Mouse (Mus musculus) B cell, adult 2 months (primary cell): Measurements from ENCODE around the gene Rgs12.

ENCODE experiments used
- DNase-seq, 2 experiments: peaks; one replicate each; pipeline ENCODE4 v3.0.0; 2022

The Rgs12 gene

DNA sequence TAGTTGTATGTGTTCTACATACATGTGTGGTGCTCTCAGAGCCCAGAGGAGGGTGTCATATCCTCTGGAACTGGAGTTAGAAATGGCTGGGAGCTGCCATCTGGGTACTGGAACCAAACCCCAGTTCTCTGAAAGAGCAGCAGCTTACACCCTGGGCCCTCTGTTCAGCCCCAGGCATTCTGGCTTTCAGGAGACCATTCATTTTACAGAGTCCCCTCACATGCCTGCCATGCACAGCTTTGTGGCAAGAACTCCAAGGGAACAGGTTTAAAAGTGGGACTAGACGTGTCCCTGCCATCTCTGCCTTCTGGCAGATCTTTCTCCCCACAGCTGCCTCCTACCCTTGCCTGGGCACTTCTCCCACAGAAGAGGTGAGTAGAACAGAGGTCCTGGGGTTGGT is 84.4 kb downstream of the Rgs12 start:
- no peak for DNase-seq

DNA sequence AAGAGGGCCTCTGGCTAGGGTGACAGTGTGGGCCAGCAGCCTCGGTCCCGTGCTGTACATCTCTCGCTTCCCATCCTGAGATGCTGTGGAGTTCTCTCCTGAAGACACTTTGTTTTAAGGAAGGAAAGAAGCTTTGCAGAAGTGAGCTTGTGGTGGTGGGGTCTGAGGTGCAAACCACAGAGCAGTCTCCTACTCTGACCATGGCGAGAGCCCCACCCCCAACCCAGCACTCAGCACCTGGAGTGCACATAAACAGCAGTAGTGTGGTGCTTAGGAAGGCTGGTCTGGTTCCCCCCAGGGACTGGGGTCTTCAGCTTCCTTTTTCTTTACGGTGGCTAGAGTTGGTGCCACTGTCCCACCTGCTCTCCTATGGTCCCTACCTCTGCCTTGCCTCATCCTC is 85.9 kb downstream of the Rgs12 start:
- DNase-seq = no peak

DNA sequence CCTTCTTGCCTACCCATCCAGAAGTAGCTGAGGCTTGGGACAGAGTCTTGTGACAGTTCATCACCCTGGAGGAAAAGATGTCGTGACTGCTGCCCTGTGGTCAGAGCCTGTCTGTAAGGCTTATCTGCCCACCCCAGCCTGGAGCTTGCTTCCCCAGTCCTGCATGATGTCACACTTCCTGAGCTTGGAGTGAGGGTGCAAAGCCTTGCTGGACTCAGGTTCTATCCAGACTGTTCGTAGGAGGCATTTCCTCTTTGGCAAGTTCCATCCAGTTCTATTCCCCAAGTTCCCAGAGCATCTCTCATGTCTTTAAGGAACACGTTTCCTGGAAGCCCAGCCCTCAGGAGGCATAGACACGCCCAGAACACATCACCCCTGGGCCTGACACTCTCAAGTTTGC is 86.5 kb downstream of the Rgs12 start:
- no peak for DNase-seq

DNA sequence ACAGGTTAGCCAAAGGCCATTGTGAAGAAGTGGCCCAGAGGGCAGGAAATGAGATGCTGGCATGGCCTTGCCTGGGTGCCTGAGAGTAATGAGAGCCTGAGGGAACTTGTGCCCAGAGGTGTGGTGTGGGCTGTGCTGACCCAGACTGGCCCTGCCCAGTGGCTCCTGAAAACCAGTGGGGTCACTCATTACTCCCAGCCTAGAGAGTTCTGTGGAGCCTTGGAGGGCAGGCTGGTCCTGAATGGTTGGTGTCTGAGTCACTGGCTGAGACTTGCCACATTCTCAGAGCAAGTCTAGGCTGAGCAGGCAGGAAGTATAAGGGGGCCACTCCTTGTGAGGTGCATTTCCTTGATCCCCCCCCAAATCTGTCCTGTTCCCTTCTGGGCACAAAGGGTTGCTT is 88.2 kb downstream of the Rgs12 start:
- no peak for DNase-seq

DNA sequence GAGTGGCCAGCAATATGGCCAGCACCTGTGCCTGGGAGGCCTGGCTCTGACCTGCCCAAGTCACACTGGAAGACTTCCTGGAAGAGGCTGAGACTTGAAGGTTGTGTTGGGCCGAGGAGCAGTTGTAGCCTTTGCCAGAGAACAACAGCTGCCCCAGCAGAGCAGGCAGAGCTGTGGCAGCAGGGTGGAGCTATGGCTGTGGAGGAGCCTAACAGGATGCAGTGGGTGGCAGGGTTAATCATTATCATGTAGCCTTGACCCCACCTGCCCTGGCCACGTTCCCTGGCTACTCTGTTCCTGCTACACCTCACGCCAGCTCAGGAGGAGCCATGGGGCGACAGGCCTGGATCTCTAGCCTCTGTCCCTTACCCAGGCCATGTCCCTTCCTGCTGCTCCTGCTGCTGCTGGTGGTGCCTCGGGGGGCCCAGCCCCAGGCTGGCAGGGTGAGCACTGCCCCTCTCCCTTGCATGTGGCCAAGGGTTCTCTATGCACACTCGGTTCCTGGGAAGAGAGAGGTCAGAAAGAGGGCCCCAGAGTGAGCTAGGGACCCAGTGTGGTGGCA is 92.1 kb downstream of the Rgs12 start, which contains the start of gene Hgfac:
Hgfac (plus strand) TSS at position 242 of the 562 bp plus-strand sequence.
- DNase-seq = no peak

DNA sequence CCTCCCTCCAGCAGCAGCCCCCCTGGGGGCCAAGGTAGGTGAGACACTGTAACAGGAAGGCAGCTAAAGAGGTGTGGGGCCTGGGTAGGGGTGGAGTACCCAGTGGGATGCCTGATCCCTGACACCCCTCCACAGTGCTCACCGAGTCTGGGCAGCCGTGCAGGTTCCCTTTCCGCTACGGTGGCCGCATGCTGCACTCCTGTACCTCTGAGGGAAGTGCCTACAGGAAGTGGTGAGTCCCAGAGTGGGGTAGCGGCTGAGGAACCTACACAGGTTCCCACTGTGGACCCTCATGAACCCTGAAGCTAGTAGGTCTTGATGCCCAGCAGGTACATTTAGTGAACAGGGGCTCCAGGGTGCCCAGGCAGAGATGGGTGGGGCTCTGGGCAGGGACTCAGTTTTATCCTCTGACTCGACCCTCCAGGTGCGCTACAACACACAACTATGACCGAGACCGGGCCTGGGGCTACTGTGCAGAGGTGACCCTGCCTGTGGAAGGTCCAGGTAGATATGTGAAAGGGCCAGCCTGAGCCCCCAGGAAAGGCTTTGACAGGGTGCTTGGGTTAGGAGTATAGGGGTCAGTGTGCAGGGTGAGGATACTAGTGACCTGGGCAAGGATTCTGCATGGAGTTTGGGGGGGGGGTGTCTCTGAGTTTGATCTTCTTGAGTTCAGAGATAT is 93.3 kb downstream of the Rgs12 start:
- peak; percentile 20 to 27 for DNase-seq

DNA sequence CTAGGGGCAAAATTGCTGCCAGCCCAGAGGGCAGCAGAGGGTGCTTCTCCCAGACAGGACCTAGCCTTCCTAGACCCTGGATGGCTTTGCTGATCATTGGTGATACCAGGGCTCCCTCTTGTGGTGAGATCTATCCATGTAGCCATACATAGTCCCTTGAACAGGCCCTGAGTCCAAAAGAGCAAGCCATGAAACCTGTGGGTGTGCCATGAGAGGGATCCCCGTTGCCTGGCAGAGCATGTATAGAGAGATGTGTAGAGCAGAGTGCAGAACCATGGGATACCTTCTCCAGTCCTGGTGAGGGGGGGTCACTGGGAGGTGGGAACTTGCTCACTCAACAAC is 93.8 kb downstream of the Rgs12 start:
- peak; percentile 76 to 80 for DNase-seq

DNA sequence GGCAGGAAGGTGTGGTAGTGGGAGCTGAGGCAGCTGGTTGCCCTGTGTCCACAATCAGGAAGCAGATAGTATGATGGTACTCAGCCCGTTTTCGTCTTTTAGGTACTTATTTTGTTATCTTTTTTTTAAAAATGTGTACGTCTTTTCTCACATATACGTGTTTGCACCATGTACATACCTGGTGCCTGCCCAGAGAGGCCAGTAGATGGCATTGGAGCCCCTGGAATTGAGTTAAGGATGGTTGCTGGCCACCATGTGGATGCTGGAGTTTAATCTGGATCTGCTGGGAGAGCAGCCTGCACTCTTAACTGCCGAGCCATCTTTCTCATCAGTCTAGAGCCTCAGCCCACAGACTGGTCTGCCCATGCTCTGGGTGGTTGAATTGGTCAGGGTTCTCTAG is 101.3 kb downstream of the Rgs12 start:
- no peak for DNase-seq

DNA sequence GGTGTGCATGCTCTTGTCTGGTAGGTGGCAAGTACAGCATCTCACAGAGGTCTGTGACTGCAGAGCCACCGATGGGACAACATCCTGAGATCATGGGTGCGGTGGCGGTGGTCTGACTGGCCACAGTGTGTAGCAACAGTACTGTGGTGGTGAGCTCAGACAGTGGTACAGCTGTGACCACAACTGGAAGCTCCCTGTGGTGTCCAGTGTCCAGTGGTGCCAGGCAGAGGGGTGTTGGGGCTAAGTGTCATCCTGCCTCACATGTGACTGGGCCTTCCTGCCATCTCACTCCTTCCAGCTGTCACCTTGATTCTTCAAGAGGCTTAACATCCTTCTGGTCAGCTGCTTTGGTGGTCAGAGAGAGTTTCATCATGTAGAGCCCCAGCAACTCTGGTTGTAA is 105.4 kb downstream of the Rgs12 start:
- DNase-seq = no peak

DNA sequence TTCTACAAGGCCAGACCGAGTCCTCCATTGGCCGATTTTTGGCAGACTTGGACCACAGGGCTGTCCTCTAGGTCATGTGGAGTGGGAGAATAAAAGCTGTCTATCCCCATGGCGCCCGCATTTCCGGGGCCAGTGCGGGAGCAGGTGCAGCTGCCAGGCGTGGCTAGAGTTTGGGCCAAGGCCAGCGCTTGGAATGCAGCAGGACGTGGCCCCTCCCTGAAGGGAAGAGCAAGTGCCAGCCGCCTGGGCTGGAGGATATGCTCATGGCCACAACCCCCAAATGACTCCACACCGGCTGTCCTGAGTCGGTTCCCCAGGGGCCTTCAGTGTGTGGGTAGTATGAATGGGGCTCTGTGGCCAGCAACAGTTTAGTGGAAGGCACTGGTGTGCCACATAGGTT is 105.8 kb downstream of the Rgs12 start:
- no peak for DNase-seq

DNA sequence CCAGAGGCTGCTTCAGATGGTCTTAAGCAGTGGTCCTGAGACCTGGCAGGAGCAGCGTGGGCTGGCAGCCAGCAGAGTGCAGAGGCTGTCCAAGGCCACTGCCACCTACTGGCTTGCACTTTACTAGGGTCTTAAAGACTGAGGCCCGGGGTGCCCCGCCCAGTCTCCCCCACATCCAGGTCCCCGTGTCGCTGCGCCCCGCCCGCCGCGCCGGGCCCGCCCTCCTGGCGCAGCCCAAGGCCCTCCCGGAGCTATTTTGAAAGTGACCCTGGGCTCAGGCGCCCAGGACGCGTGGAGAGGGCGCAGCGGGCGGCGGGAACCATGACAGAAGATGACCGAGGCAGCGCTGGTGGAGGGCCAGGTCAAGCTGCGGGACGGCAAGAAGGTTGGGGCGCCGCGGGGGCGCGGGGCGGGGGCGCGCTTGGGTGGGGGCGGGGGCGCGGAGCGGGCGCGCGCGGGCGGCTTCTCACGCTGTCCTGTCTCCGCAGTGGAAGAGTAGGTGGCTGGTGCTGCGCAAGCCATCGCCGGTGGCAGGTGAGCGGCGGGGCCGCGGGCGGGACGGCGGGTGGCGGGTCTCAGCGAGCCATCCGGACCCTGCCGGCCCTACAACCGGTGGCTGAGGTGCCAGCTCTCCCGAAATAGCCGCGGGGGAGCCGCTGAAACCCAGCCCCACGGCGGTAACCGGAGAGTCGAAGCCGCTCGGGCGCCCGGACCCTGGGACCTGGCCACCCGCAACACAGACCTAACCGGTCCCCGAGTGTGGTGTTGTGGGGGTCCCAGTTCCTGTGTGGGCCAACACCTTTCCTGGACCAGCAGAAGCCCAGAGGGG is 107.6 kb downstream of the Rgs12 start, which contains the start of gene Dok7:
Dok7 (plus strand) TSS at position 163 of the 829 bp plus-strand sequence.
- DNase-seq = no peak

DNA sequence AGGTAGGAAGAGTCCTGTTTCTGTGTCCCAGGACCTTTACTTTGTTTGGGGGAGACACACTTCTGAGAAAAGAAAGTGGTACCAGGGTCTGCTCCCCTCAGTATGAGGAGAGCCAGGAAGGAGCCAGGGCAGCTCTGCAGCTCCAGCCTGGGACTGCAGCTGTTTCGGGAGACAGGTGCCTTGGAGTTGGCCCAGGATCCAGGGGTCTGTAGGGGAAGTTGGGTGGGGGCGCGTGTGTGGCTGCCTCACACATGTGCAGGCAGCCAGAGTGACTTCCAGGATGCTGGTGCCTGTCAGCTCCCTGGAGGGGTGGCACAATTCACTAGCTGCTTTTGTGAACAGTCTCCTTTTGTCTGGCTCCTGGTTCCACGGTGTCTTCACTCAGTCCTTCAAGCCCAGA is 108.3 kb downstream of the Rgs12 start:
- no peak for DNase-seq

DNA sequence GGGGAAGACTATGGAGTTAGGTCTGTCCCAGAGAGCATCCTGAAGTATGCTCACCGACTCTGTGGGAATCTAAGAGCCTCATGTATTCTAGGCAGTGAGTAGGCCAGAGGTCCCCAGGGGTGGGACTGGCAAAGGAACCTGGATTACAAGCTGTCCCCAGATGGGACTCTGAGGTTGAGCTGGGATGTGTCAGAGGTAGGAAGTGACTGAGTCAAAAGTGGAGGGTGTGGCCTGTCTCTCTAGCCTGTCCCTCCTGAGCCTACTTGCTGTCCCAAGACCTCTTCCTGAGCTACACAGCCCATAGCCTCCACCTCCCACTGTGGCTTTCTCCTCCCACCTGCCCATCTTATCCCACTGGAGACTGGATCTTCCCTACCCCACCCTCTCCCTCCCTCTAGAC is 109.0 kb downstream of the Rgs12 start:
- no peak for DNase-seq

DNA sequence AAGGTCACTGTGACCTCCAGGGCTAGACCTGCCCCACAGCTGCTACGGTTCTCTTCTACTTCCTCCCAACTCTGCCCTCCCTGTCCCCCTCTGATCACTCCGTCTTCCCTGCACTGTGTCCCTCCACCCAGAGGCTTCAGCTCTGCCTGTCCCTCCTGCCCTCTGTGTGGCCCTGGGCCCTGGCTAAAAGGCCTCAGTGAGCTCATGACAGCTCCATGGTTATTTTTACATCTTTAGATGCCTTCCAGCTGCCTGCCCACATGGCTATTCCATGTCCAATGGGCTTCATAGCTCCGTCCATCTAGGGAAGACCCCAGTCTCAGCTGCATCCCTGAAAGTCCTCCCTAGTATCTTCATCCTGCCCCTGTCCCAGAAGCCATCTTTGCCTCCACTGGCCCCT is 110.9 kb downstream of the Rgs12 start:
- DNase-seq = no peak

DNA sequence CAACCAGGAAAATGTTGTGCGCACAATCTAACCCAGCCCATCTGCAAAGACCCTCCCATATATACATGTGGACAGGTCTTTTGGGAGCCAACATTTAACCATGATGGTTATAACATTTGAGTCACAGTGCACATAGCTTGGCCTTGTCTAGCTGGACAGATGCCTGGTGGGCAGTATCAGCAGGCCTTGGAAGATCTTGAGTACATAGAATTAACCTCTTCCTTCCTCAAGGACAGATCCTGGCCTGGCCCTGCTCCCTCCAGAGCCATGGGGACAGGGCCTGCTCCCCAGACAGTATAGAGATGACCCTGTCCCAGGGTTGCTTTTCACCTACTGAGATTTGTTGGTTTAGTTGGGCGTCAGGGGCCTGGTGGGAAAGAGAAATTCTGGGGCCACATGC is 120.6 kb downstream of the Rgs12 start:
- DNase-seq = no peak

DNA sequence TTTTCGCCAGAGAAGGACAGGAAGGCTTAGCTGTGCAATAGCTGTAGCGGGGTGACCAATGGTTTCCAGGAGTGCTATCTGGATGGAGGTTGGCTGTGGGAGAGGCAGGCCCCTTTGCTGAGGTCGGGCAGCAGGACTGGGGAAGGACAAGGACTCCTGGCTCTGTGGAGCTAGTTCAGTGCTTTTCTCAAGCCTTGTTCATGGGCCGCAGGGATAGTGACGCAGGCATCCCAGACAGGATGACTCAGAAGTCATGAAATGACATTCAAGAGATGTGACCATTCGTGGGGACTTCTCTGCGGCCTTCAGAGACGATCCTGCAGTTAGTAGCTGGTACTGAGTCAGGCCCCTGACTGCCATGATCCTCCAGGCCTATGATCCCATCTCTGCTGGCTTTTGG is 121.1 kb downstream of the Rgs12 start:
- no peak for DNase-seq

DNA sequence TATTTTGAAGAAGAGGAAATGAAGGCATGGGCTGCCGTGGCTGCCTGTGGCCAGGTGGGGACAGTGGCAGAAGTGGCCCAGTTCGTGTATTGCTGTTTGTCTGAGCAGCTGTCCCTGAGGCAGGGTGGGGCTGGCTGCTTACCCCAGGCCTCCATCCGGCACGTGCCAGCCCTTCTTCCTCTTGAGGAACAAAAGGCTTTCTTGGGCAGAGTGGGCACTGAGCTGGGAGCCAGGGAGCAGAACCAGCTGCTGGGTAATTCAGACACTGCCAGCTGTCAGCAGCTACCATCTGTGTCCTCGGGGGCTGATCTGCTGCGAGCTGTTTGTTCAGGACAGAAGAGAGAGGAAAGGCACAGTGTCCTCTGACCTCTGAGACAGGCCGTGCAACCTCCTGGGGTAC is 121.7 kb downstream of the Rgs12 start:
- no peak for DNase-seq

DNA sequence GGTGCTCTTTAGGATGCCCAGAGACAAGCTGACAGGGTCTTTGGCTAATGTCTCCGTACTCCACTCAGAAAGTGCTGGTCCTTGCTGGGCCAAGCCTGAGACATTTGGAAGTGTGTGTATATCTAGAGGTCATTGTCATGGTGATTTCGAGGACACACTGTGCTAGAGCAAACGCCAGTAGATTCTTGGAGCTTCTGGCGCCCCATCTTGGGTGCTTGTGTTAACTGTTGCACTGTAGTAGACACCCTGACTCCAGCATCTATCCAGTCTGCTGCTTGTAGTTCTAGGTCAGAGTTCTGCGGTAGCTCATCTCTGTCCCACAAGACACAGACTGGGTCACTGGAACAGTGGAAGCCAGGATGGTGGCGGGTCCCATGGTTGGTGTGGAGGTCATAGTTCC is 122.6 kb downstream of the Rgs12 start:
- DNase-seq = no peak

DNA sequence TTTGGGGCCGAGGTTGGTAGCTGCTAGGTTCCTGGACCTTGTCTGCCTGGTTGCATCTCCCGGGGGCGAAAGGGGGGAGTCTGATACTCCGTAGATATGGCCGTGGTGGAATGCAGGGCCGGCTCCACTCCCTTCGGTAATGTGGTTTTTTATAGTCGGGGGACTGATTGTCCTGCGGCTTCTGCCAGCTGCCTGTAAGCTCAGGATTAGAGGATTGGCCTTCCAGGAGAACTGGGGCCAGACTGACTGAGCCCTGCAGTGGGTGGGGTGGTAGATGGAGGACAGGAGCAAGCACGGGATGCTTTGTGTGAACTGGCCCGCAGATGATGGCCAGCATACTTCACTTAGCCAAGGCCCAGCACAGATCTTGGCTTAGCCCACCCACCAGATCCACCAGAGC is 124.0 kb downstream of the Rgs12 start:
- DNase-seq = no peak

DNA sequence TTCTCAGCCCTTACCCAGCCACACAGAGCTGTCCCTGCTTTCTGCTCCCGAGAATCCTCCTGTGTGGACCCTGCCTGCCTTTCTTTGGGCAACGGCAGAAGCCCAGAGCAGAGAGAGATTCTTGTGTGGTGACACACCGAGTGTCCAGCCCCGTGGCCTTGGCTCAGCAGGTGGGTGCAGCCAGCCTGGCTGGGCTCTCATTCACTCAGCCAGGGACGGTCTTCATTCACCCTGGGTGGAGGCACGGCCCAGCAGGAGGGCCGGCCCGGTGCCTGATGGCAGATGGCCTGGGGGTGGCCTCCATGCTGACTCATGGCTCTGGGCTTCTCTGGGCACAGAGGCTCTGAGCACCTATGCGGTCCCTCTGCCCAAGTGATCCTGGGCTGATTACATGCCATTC is 124.7 kb downstream of the Rgs12 start:
- no peak for DNase-seq

DNA sequence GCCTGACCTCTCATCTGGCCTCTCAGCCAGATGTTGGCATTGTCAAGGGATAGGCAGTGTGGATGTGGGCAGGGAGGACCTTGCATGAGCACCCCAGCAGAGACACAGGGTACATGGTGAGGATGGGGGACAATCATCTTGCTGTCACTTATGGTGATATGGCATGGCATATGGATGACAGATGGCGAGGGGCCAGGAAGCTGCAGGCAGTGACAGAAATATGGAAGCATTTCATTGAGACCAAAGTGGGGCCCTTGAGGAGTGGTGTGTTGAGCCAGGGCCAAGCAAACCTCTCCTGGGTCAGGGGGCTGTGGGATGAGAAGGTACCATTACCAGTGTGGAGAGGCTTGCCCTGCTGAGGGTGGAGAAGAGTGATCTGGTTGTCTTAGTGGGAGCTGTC is 127.1 kb downstream of the Rgs12 start:
- no peak for DNase-seq

DNA sequence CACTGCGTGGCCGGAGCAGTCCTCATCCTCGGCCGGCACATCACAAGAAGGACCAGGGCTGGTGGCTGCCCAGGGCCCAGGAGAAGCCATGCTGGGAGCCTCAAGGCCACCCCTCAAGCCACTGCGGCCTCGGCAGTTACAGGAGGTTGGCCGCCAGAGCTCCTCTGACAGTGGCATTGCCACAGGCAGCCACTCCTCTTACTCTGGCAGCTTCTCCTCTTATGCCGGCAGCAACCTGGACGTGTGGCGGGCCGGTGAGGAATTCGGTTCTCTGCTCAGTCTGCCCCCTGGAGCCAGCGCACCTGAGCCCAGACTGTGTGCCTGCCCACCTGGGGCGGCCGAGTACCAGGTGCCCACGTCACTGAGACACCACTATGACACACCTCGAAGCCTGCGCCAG is 129.9 kb downstream of the Rgs12 start:
- no peak for DNase-seq

DNA sequence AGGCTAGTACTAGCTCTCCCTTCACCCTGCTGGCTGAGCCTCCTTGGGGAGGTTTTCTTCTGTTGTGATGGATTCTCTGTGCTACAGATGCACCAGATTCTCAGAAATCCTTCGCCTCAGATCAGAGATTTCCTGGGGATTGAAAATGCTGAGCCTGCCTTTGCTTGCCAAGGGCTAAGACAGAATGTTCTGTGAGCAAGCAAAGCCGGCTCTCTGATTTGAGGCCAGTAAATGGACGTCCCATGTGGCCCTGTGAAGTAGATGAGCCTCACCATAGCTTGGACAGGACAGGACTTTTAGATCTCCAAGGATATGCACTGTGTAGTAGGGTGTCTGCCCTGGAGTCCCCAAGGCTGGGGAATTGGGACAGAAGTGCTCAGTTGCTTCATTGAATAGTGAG is 135.7 kb downstream of the Rgs12 start:
- no peak for DNase-seq
